Mouse (Mus musculus): ENCODE measurements around the gene Nsun5. TPM values are rescaled to one million over a fixed set of nuclear protein-coding genes. Genes with fewer than 3 reads are reported as not detected.

Nsun5 gene
- polyA plus RNA-seq, 1 experiment from 2014 or later = 34.5 TPM

GRCm38 (mm10) chr5:135410266-135410665 is 40.5 kb downstream of the Nsun5 start:
- H3K9ac ChIP-seq = no peak overlapping the region
- 91% methylated on average over 9 of the region's 9 CpGs for WGBS
- peaks cover 55% of the 10 kb centered on the region for H3K36me3 ChIP-seq

More at GRCm38 (mm10) chr5:135410266-135410665, 40.5 kb downstream of the Nsun5 start:
- Histone ChIP-seq H3K9me3 (no peaks in the 10 kb centered on the region), H3K4me2 (replicated peaks) (no peak overlapping the region), H3K4me1 (no peaks in the 10 kb centered on the region), H3K27me3 (replicated peaks) (no peaks in the 10 kb centered on the region), H3K4me3 (no peak overlapping the region), H3K27ac (no peak overlapping the region)
- ATAC-seq (ENCODE audit: low FRiP score, low read depth) = no peak

Small RNA genes lying within 50 kb of the gene (microRNA-seq; reads per million reads assigned to microRNA genes)
- not detected for gene Mir7033

Other genes starting within 250 kb of the Nsun5 start
- 23.6 and 23.8 TPM in 2 replicates for gene Tbl2, start 220.3 kb upstream of the Nsun5 start, polyA plus RNA-seq (2016; fragmentation: Nextera tagmentation; extraction: Ambion mirVana)
- 50.1 and 50.2 TPM in 2 replicates for gene Bcl7b, start 201.7 kb upstream of the Nsun5 start, polyA plus RNA-seq (2016; fragmentation: Nextera tagmentation; extraction: Ambion mirVana)
- 54.7 and 58.6 TPM in 2 replicates for gene Baz1b, start 182.7 kb upstream of the Nsun5 start, polyA plus RNA-seq (2016; fragmentation: Nextera tagmentation; extraction: Ambion mirVana)
- 11.9 and 14.5 TPM in 2 replicates for gene Fzd9, start 118.7 kb upstream of the Nsun5 start, polyA plus RNA-seq (2016; fragmentation: Nextera tagmentation; extraction: Ambion mirVana)
- gene Fkbp6, start 19.9 kb upstream of the Nsun5 start, polyA plus RNA-seq (2016; fragmentation: Nextera tagmentation; extraction: Ambion mirVana) = 0.32 TPM in 1 of 2 replicates, not detected in the other
- gene Trim50, start 16.7 kb upstream of the Nsun5 start, polyA plus RNA-seq (2016; fragmentation: Nextera tagmentation; extraction: Ambion mirVana) = not detected in 2 replicates
- 16.5 and 17.0 TPM in 2 replicates for gene Pom121, start 24.6 kb downstream of the Nsun5 start, polyA plus RNA-seq (2016; fragmentation: Nextera tagmentation; extraction: Ambion mirVana)
- 60.0 and 62.4 TPM in 2 replicates for gene Hip1, start 175.2 kb downstream of the Nsun5 start, polyA plus RNA-seq (2016; fragmentation: Nextera tagmentation; extraction: Ambion mirVana)
- not detected in 2 replicates for gene Ccl26, start 193.6 kb downstream of the Nsun5 start, polyA plus RNA-seq (2016; fragmentation: Nextera tagmentation; extraction: Ambion mirVana)
- 1.4 and 1.6 TPM in 2 replicates for gene Ccl24, start 203.1 kb downstream of the Nsun5 start, polyA plus RNA-seq (2016; fragmentation: Nextera tagmentation; extraction: Ambion mirVana)